Mouse (Mus musculus): Measurements from ENCODE around the gene 4930558C23Rik.

DNA sequence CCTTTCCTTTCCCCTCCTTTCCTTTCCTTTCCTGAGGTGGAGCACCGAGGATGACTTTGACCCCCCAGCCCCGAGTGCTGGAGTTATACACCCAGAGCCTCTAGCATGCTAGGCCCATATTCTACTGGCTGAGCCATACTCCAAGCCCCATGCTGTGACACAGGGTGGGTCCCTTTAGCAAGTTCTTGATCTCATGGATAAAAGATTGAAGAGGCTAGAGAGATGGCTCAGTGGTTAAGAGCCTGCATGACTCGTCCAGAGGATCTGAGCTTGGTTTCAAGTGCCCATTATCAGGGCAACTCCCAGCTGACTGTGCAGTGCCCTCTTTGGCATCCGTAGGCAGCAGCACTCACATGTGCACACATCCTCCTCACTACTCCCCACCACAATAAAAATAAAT, 42.7 kb upstream of the 4930558C23Rik start:
- TF ChIP-seq CHD2 (IDR thresholded peaks at IDR 0.05; ENCODE audit: low read depth, low read length) (no peak), MAFK (IDR thresholded peaks at IDR 0.05; ENCODE audit: insufficient read depth, low read depth, low read length) (no peak), ZC3H11A (IDR thresholded peaks at IDR 0.05; ENCODE audit: borderline replicate concordance, low read depth, low read length) (no peak)
